Mouse (Mus musculus) olfactory bulb, adult 2 months (tissue): ENCODE results near the gene Kcnv2. TPM values are rescaled to one million over a fixed set of nuclear protein-coding genes. Genes with fewer than 3 reads are reported as not detected.

ENCODE experiments used
- H3K27ac ChIP-seq: fragments of 200-500 bp; 2 replicates; pipeline ENCODE4 v1.5.1; 2012; ENCODE audit warnings: low read depth, low read length; ENCODE audit not compliant: insufficient read depth
- H3K4me1 ChIP-seq: fragments of 200-500 bp; 2 replicates; pipeline ENCODE4 v1.6.1; 2012; ENCODE audit warnings: low read length; ENCODE audit not compliant: control insufficient read depth, insufficient read depth
- H3K4me3 ChIP-seq: fragments of 200-500 bp; 2 replicates; pipeline ENCODE4 v1.5.1; 2012; ENCODE audit warnings: mild to moderate bottlenecking, low read depth, low read length, moderate library complexity; ENCODE audit not compliant: insufficient read depth
- CTCF ChIP-seq: fragments of 200-500 bp; IDR thresholded peaks from 2 replicates; pipeline ENCODE4 v1.5.1; 2012; ENCODE audit warnings: low read depth, mild to moderate bottlenecking, low read length, moderate library complexity; ENCODE audit not compliant: insufficient read depth
- POLR2A ChIP-seq: fragments of 200-500 bp; IDR thresholded peaks from 2 replicates; pipeline ENCODE4 v1.6.1; 2012; ENCODE audit warnings: mild to moderate bottlenecking, low read depth, low read length, moderate library complexity; ENCODE audit not compliant: insufficient read depth
- WGBS: fragments of 180-500 bp; shearing (Covaris S2); methylation state at CpG from one replicate; pipeline ENCODE4 v1.1.7; 2018; 5-methylcytosine and 5-hydroxymethylcytosine counted together
- polyA plus RNA-seq: library from polyadenylated mRNA; stranded (reverse); fragments of >200 nt; gene quantifications from 2 replicates; pipeline ENCODE4 v1.2.4, GENCODE M21; 2012; ENCODE audit warnings: low replicate concordance; ENCODE audit not compliant: missing spikeins, insufficient read depth, insufficient read length

Gene Kcnv2
- polyA plus RNA-seq, 1 experiment = not detected

GRCm38 (mm10) chr19:27370784-27371183 is 48.4 kb downstream of the Kcnv2 start:
- TF ChIP-seq POLR2A = no peak
- TF ChIP-seq CTCF = no peak
- Histone ChIP-seq H3K27ac (no peak overlapping the region), H3K4me1 (no peaks in the 10 kb centered on the region), H3K4me3 (no peak overlapping the region)
- WGBS = 86% methylated on average over 2 of the region's 2 CpGs

- WGBS = 86% methylated on average over 2 of the region's 2 CpGs
- TF ChIP-seq CTCF (no peak), POLR2A (no peak)
These were observed 57.5 kb downstream of the Kcnv2 start for GRCm38 (mm10) chr19:27379712-27380401.

DNA sequence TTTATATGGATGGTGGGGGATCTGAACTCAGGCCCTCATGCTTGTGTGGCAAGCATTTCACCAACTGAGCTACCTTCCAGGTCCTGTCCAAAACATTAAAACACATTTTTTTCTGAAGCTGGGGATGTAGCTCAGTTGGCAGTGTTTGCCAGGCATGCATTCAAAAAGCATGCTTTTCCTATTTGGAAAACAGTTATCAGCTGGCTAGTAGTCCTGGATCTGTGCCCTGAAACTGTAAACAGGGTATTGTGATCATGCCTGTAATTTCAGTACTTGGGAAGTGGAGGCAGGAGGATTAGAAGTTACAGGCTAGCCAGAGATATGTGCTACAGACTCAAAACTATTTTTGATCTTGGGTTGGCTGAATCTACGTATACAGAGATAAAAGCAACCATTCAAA is 59.7 kb downstream of the Kcnv2 start:
- TF ChIP-seq POLR2A (no peak), CTCF (no peak)
- H3K4me3 ChIP-seq = no peak overlapping the region
- WGBS = 69% methylated on average over 1 of the region's 1 CpGs

More at GRCm38 (mm10) chr19:27379712-27380401, 57.5 kb downstream of the Kcnv2 start:
- no peaks in the 10 kb centered on the region for H3K4me1 ChIP-seq
- no peak overlapping the region for H3K27ac ChIP-seq
- H3K4me3 ChIP-seq = no peak overlapping the region

DNA sequence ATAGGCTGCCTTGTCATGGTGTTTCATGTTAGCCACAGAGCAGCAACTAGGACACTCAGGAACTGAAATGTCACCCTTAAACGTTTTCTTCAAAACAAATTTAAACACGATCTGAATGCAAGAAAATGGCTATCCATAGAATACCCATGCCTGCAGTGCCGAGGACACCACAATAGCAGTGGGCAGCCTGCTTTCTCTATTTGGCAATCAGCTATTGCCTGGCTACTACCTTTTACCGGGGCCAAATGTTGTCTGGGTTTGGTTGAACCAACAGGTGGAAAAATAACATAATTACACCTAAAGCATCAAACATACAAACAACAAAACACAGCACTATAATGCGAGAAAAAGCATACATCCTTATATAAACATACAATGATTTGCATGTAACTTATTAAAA is 60.9 kb downstream of the Kcnv2 start:
- TF ChIP-seq POLR2A (no peak), CTCF (no peak)
- no peaks in the 10 kb centered on the region for H3K4me1 ChIP-seq
- no peak overlapping the region for H3K27ac ChIP-seq
- no peak overlapping the region for H3K4me3 ChIP-seq
- 92% methylated on average over 5 of the region's 5 CpGs for WGBS

More for the DNA sequence above, 59.7 kb downstream of the Kcnv2 start:
- Histone ChIP-seq H3K27ac (no peak overlapping the region), H3K4me1 (no peaks in the 10 kb centered on the region)

GRCm38 (mm10) chr19:27385304-27385703 is 62.9 kb downstream of the Kcnv2 start:
- Histone ChIP-seq H3K4me3 (no peak overlapping the region), H3K4me1 (no peaks in the 10 kb centered on the region), H3K27ac (no peak overlapping the region)
- TF ChIP-seq CTCF = no peak
- no peak for TF ChIP-seq POLR2A

Other genes starting within 250 kb of the Kcnv2 start
- gene Vldlr, start 106.1 kb upstream of the Kcnv2 start, polyA plus RNA-seq = not detected in 2 replicates
- gene Pum3, start 107.2 kb downstream of the Kcnv2 start, polyA plus RNA-seq = not detected in 2 replicates